Mouse (Mus musculus): Measurements from ENCODE around the gene Kremen1. TPM values are rescaled to one million over a fixed set of nuclear protein-coding genes. Genes with fewer than 3 reads are reported as not detected.
A peak's percentile ranks its signal among the peaks of the same experiment; 100 is the strongest.

Kremen1 gene
- total and polyA plus RNA-seq, 2 experiments from 2014 or later = 2.3 to 11.2 TPM

- DNase-seq (ENCODE audit: low spot score) (peak; percentile 34), ATAC-seq (ENCODE audit: low FRiP score) (no peak)
- H3K27me3 ChIP-seq (ENCODE audit: insufficient read depth, low read length) = peaks cover 5% of the 10 kb centered on the region; the same call in 1 of the 2 replicates
- no peaks in the 10 kb centered on the region for H3K36me3 ChIP-seq (ENCODE audit: insufficient read depth, low read length)
- 48% methylated on average over 10 of the region's 10 CpGs for WGBS
- no peak for TF ChIP-seq CTCF (IDR thresholded peaks at IDR 0.05)
- H3K9me3 ChIP-seq (ENCODE audit: low read length) = no peaks in the 10 kb centered on the region
- no peaks in the 10 kb centered on the region for H3K4me1 ChIP-seq (ENCODE audit: insufficient read depth, low read length)
- H3K9ac ChIP-seq (replicated peaks; ENCODE audit: low read length, poor library complexity, severe bottlenecking) = no peak overlapping the region
- no peak overlapping the region for H3K4me3 ChIP-seq (ENCODE audit: low read depth, low read length)
- no peak overlapping the region for H3K4me2 ChIP-seq (ENCODE audit: low read depth, low read length, poor library complexity, severe bottlenecking)
- H3K27ac ChIP-seq (ENCODE audit: low read depth, low read length) = no peak overlapping the region
These were observed 106.2 kb downstream of the Kremen1 start for GRCm38 (mm10) chr11:5154961-5155805.

GRCm38 (mm10) chr11:5151680-5152337, 109.5 kb downstream of the Kremen1 start, which contains the start of gene Emid1:
Gene Emid1 (minus strand): TSS chr11:5152257.
- Histone ChIP-seq H3K27ac (ENCODE audit: low read depth, low read length) (no peak within 1 kb of the TSS), H3K4me2 (ENCODE audit: low read depth, low read length, poor library complexity, severe bottlenecking) (peak within 1 kb of the TSS; percentile 91), H3K27me3 (ENCODE audit: insufficient read depth, low read length) (peaks cover 5% of the 10 kb centered on the region; the same call in 1 of the 2 replicates), H3K4me1 (ENCODE audit: insufficient read depth, low read length) (no peaks in the 10 kb centered on the region), H3K36me3 (ENCODE audit: insufficient read depth, low read length) (no peaks in the 10 kb centered on the region), H3K4me3 (ENCODE audit: low read depth, low read length) (peak within 1 kb of the TSS; percentile 50), H3K9ac (replicated peaks; ENCODE audit: low read length, poor library complexity, severe bottlenecking) (peak within 1 kb of the TSS; percentile 74), H3K9me3 (ENCODE audit: low read length) (no peaks in the 10 kb centered on the region)
- no peak for DNase-seq (ENCODE audit: low spot score)
- no peak for TF ChIP-seq CTCF (IDR thresholded peaks at IDR 0.05)
- WGBS = 3% methylated on average over 31 of the region's 53 CpGs
- peak; percentile 41; the same call in 1 of the 2 replicates for ATAC-seq (ENCODE audit: low FRiP score)

GRCm38 (mm10) chr11:5151247-5151630, 110.1 kb downstream of the Kremen1 start:
- Histone ChIP-seq H3K36me3 (ENCODE audit: insufficient read depth, low read length) (no peaks in the 10 kb centered on the region), H3K4me1 (ENCODE audit: insufficient read depth, low read length) (no peaks in the 10 kb centered on the region), H3K9me3 (ENCODE audit: low read length) (no peaks in the 10 kb centered on the region), H3K27ac (ENCODE audit: low read depth, low read length) (no peak overlapping the region), H3K9ac (replicated peaks; ENCODE audit: low read length, poor library complexity, severe bottlenecking) (no peak overlapping the region; the same call in 1 of the 2 replicates), H3K27me3 (ENCODE audit: insufficient read depth, low read length) (peaks cover 5% of the 10 kb centered on the region; the same call in 1 of the 2 replicates), H3K4me3 (ENCODE audit: low read depth, low read length) (peak overlapping the region; percentile 50), H3K4me2 (ENCODE audit: low read depth, low read length, poor library complexity, severe bottlenecking) (peak overlapping the region; percentile 91)
- no peak for DNase-seq (ENCODE audit: low spot score)
- ATAC-seq (ENCODE audit: low FRiP score) = no peak
- 23% methylated on average over 4 of the region's 4 CpGs for WGBS
- no peak for TF ChIP-seq CTCF (IDR thresholded peaks at IDR 0.05)

- TF ChIP-seq CTCF (IDR thresholded peaks at IDR 0.05) = no peak
- DNase-seq (ENCODE audit: low spot score) (no peak), ATAC-seq (ENCODE audit: low FRiP score) (no peak)
- H3K27me3 ChIP-seq (ENCODE audit: insufficient read depth, low read length) = peaks cover 5% of the 10 kb centered on the region; the same call in 1 of the 2 replicates
- H3K4me2 ChIP-seq (ENCODE audit: low read depth, low read length, poor library complexity, severe bottlenecking) = no peak overlapping the region
- WGBS = 58% methylated on average over 9 of the region's 9 CpGs
- H3K9me3 ChIP-seq (ENCODE audit: low read length) = no peaks in the 10 kb centered on the region
- H3K36me3 ChIP-seq (ENCODE audit: insufficient read depth, low read length) = no peaks in the 10 kb centered on the region
- H3K9ac ChIP-seq (replicated peaks; ENCODE audit: low read length, poor library complexity, severe bottlenecking) = no peak overlapping the region
- no peak overlapping the region for H3K27ac ChIP-seq (ENCODE audit: low read depth, low read length)
- H3K4me1 ChIP-seq (ENCODE audit: insufficient read depth, low read length) = no peaks in the 10 kb centered on the region
- no peak overlapping the region for H3K4me3 ChIP-seq (ENCODE audit: low read depth, low read length)
These were observed 110.7 kb downstream of the Kremen1 start for GRCm38 (mm10) chr11:5150416-5151246.

GRCm38 (mm10) chr11:5149955-5150354, 111.4 kb downstream of the Kremen1 start:
- WGBS = 65% methylated on average over 9 of the region's 9 CpGs

More at GRCm38 (mm10) chr11:5149955-5150354, 111.4 kb downstream of the Kremen1 start:
- Histone ChIP-seq H3K4me3 (ENCODE audit: low read depth, low read length) (no peak overlapping the region), H3K4me2 (ENCODE audit: low read depth, low read length, poor library complexity, severe bottlenecking) (no peak overlapping the region), H3K9me3 (ENCODE audit: low read length) (no peaks in the 10 kb centered on the region), H3K27ac (ENCODE audit: low read depth, low read length) (no peak overlapping the region), H3K27me3 (ENCODE audit: insufficient read depth, low read length) (peaks cover 5% of the 10 kb centered on the region; the same call in 1 of the 2 replicates), H3K9ac (replicated peaks; ENCODE audit: low read length, poor library complexity, severe bottlenecking) (no peak overlapping the region), H3K4me1 (ENCODE audit: insufficient read depth, low read length) (no peaks in the 10 kb centered on the region), H3K36me3 (ENCODE audit: insufficient read depth, low read length) (no peaks in the 10 kb centered on the region)
- DNase-seq (ENCODE audit: low spot score) (no peak), ATAC-seq (ENCODE audit: low FRiP score) (no peak)
- TF ChIP-seq CTCF (IDR thresholded peaks at IDR 0.05) = no peak

All from midbrain, postnatal 0 days (tissue).